Mouse (Mus musculus) embryonic facial prominence, embryonic 14.5 days (tissue): Measurements from ENCODE around the gene Zfp541. TPM values are rescaled to one million over a fixed set of nuclear protein-coding genes. Genes with fewer than 3 reads are reported as not detected.

Experiments
- ATAC-seq: fragments of 200-750 bp; cut with Nextera tagmentation; 2 replicates; pipeline ENCODE4 v1.8.0; 2017; ENCODE audit warnings: low read depth, moderate number of reproducible peaks, moderate TSS enrichment
- DNase-seq: peaks from one replicate; pipeline ENCODE4 v3.0.0-alpha.2; 2015; ENCODE audit warnings: low spot score
- H3K27ac ChIP-seq: fragments of 300-500 bp; sonication (generic); replicated peaks from 2 replicates; pipeline ENCODE4 v1.5.1; 2014; ENCODE audit warnings: low read depth, mild to moderate bottlenecking, low read length, moderate library complexity
- H3K27me3 ChIP-seq: fragments of 300-500 bp; sonication (generic); replicated peaks from 2 replicates; pipeline ENCODE4 v1.6.1; 2014; ENCODE audit warnings: low read length; ENCODE audit not compliant: control insufficient read depth, insufficient read depth
- H3K36me3 ChIP-seq: fragments of 300-500 bp; sonication (generic); 2 replicates; pipeline ENCODE4 v1.6.1; 2014; ENCODE audit warnings: low read length, mixed read lengths; ENCODE audit not compliant: control insufficient read depth, insufficient read depth
- H3K4me1 ChIP-seq: fragments of 300-500 bp; sonication (generic); 2 replicates; pipeline ENCODE4 v1.6.1; 2014; ENCODE audit warnings: antibody characterized with exemption, low read length; ENCODE audit not compliant: control insufficient read depth, insufficient read depth
- H3K4me2 ChIP-seq: fragments of 300-500 bp; sonication (generic); 2 replicates; pipeline ENCODE4 v1.6.1; 2014; ENCODE audit warnings: low read depth, mild to moderate bottlenecking, low read length, moderate library complexity, mixed read lengths
- H3K4me3 ChIP-seq: fragments of 300-500 bp; sonication (generic); 2 replicates; pipeline ENCODE4 v1.5.1; 2014; ENCODE audit warnings: low read depth, mild to moderate bottlenecking, low read length
- H3K9ac ChIP-seq: fragments of 300-500 bp; sonication (generic); 2 replicates; pipeline ENCODE4 v1.6.1; 2014; ENCODE audit warnings: low read depth, mild to moderate bottlenecking, low read length, moderate library complexity, mixed read lengths
- H3K9me3 ChIP-seq: fragments of 300-500 bp; sonication (generic); 2 replicates; pipeline ENCODE4 v1.6.1; 2016; ENCODE audit warnings: low read length; ENCODE audit not compliant: control insufficient read depth
- WGBS: fragments of 180-500 bp; shearing (Covaris S2); extraction: QIAGEN DNeasy Blood & Tissue Kit; methylation state at CpG from one replicate; pipeline ENCODE4 v1.1.7; 2014; 5-methylcytosine and 5-hydroxymethylcytosine counted together
- polyA plus RNA-seq: library from polyadenylated mRNA; unstranded; fragments of >200 nt; fragmentation: Nextera tagmentation; extraction: Ambion mirVana; gene quantifications from 2 replicates; pipeline ENCODE4 v1.2.1, GENCODE M21; 2014

The Zfp541 gene
- polyA plus RNA-seq, 1 experiment from 2014 or later = 0.07 TPM

DNA sequence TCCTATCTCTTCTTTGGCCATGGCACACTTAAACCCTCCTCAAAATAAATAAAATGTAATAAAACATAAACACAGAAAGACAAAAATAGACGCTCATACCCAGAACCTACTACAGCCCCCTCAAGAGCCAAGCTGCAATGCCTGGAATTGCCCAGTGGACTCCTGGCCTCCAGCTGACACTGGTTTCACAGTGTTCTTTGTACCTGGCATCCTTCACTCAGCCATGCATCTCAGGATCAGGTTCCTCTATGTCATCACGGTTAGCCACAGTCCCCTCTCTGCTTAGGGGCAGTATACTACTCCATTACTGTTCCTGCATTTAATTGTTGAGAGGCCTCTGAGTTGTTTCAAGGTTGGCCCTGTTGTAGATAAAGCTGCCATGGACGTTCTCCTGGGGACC lies 71.3 kb downstream of the Zfp541 start:
- no peak overlapping the region for H3K9ac ChIP-seq
- no peaks in the 10 kb centered on the region for H3K27me3 ChIP-seq
- DNase-seq = no peak
- no peaks in the 10 kb centered on the region for H3K9me3 ChIP-seq
- no peak for ATAC-seq
- no peak overlapping the region for H3K27ac ChIP-seq
- WGBS = 51% methylated on average over 3 of the region's 3 CpGs
- no peak overlapping the region for H3K4me2 ChIP-seq
- 0 out of 2 replicates have a peak, but pooled peaks cover 5% of the 10 kb centered on the region for H3K36me3 ChIP-seq
- H3K4me3 ChIP-seq = no peak overlapping the region
- H3K4me1 ChIP-seq = peaks cover 20% of the 10 kb centered on the region

DNA sequence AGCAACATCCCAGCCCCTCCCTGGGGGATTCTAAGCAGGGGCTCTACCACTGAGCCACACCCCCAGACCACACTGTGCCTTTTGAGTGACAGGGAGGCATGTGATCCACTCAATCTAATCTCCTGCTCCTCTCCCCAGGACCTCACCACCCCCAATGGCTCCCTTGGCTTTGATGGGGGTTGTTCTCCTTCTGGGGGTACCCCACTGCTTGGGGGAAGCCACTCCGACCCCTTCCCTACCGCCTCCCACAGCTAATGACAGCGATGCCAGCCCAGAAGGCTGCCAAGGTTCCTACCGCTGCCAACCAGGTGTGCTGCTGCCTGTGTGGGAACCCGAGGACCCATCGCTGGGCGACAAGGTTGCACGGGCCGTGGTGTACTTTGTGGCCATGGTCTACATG lies 72.1 kb downstream of the Zfp541 start:
- ATAC-seq (no peak), DNase-seq (no peak)
- Histone ChIP-seq H3K27me3 (no peaks in the 10 kb centered on the region), H3K9me3 (no peaks in the 10 kb centered on the region), H3K36me3 (0 out of 2 replicates have a peak, but pooled peaks cover 5% of the 10 kb centered on the region), H3K4me1 (peaks cover 20% of the 10 kb centered on the region), H3K9ac (no peak overlapping the region), H3K4me2 (no peak overlapping the region), H3K27ac (no peak overlapping the region), H3K4me3 (no peak overlapping the region)
- WGBS = 91% methylated on average over 9 of the region's 9 CpGs

DNA sequence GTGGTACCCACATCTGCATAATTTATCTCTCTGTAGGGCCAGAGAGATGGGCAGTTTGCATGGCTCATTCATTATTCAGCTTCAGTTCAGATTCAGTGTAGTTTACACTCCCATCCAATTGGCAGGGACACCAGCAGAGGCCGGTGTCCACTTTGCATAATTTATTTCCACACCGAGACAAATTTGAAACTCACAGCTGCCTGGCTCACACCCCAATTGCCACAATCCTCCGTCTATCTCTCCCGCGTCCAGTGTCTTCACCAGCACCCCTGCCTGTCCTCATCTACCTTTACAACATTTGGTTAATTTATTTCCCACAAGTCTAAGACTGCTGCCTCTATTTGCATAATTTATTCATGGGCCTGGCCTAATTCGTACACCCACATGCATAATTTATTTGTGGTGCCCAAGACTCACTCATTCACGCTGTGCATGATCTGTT lies 73.4 kb downstream of the Zfp541 start:
- H3K36me3 ChIP-seq = 0 out of 2 replicates have a peak, but pooled peaks cover 5% of the 10 kb centered on the region
- WGBS = 67% methylated on average over 7 of the region's 7 CpGs
- no peak for ATAC-seq

More for the DNA sequence above, 73.4 kb downstream of the Zfp541 start:
- H3K9me3 ChIP-seq = no peaks in the 10 kb centered on the region
- H3K27me3 ChIP-seq = no peaks in the 10 kb centered on the region
- no peak overlapping the region for H3K4me3 ChIP-seq
- no peak for DNase-seq
- no peak overlapping the region for H3K9ac ChIP-seq
- H3K4me1 ChIP-seq = peaks cover 15% of the 10 kb centered on the region
- H3K27ac ChIP-seq = no peak overlapping the region
- no peak overlapping the region for H3K4me2 ChIP-seq

Other genes starting within 250 kb of the Zfp541 start
- gene Obox6, start 222.1 kb upstream of the Zfp541 start, polyA plus RNA-seq = not detected in 2 replicates
- not detected in 2 replicates for gene Crx, start 181.8 kb upstream of the Zfp541 start, polyA plus RNA-seq
- gene Crxos, start 179.2 kb upstream of the Zfp541 start, polyA plus RNA-seq = not detected in 2 replicates
- gene Selenow, start 139.4 kb upstream of the Zfp541 start, polyA plus RNA-seq = 1,004 and 1,082 TPM in 2 replicates
- 164 and 180 TPM in 2 replicates for gene Nop53, start 115.7 kb upstream of the Zfp541 start, polyA plus RNA-seq
- gene Ehd2, start 94.2 kb upstream of the Zfp541 start, polyA plus RNA-seq = 58.0 and 67.1 TPM in 2 replicates
- 6.7 and 7.7 TPM in 2 replicates for gene Bicra, start 13.9 kb upstream of the Zfp541 start, polyA plus RNA-seq
- 190 and 203 TPM in 2 replicates for gene Napa, start 36.6 kb downstream of the Zfp541 start, polyA plus RNA-seq
- 24.1 and 27.8 TPM in 2 replicates for gene Kptn, start 58.1 kb downstream of the Zfp541 start, polyA plus RNA-seq
- gene Slc8a2, start 68.0 kb downstream of the Zfp541 start, polyA plus RNA-seq = 0.28 and 0.29 TPM in 2 replicates
- 29.5 and 35.5 TPM in 2 replicates for gene Meis3, start 113.3 kb downstream of the Zfp541 start, polyA plus RNA-seq
- 9.2 and 11.3 TPM in 2 replicates for gene Dhx34, start 160.2 kb downstream of the Zfp541 start, polyA plus RNA-seq
- 0.09 TPM in 1 of 2 replicates, not detected in the other for gene C5ar2, start 182.3 kb downstream of the Zfp541 start, polyA plus RNA-seq
- gene C5ar1, start 197.7 kb downstream of the Zfp541 start, polyA plus RNA-seq = 4.1 and 4.4 TPM in 2 replicates
- gene Inafm1, start 211.8 kb downstream of the Zfp541 start, polyA plus RNA-seq = 21.1 and 23.4 TPM in 2 replicates
- 10.9 and 13.7 TPM in 2 replicates for gene Ccdc9, start 225.0 kb downstream of the Zfp541 start, polyA plus RNA-seq
- 4.0 and 4.6 TPM in 2 replicates for gene Bbc3, start 246.6 kb downstream of the Zfp541 start, polyA plus RNA-seq